Mouse (Mus musculus) liver, embryonic 12.5 days (tissue): ENCODE data around the gene Kcnn4. TPM values are rescaled to one million over a fixed set of nuclear protein-coding genes. Genes with fewer than 3 reads are reported as not detected.

Experiments used
- ATAC-seq: fragments of 200-750 bp; cut with Nextera tagmentation; 2 replicates; pipeline ENCODE4 v1.8.0; 2017; ENCODE audit warnings: moderate number of reproducible peaks, mild to moderate bottlenecking, moderate library complexity
- H3K27ac ChIP-seq: fragments of 300-500 bp; sonication (generic); 2 replicates; pipeline ENCODE4 v1.5.1; 2016; ENCODE audit warnings: mild to moderate bottlenecking
- H3K27me3 ChIP-seq: fragments of 300-500 bp; sonication (generic); replicated peaks from 2 replicates; pipeline ENCODE4 v1.6.1; 2016; ENCODE audit warnings: mild to moderate bottlenecking, moderate library complexity
- H3K36me3 ChIP-seq: fragments of 300-500 bp; sonication (generic); 2 replicates; pipeline ENCODE4 v1.6.1; 2016; ENCODE audit warnings: mild to moderate bottlenecking, moderate library complexity
- H3K4me1 ChIP-seq: fragments of 300-500 bp; sonication (generic); 2 replicates; pipeline ENCODE4 v1.6.1; 2016
- H3K4me2 ChIP-seq: fragments of 300-500 bp; sonication (generic); 2 replicates; pipeline ENCODE4 v1.6.1; 2016; ENCODE audit warnings: mild to moderate bottlenecking, moderate library complexity
- H3K4me3 ChIP-seq: fragments of 300-500 bp; sonication (generic); 2 replicates; pipeline ENCODE4 v1.5.1; 2016; ENCODE audit warnings: mild to moderate bottlenecking, moderate library complexity
- H3K9ac ChIP-seq: fragments of 300-500 bp; sonication (generic); 2 replicates; pipeline ENCODE4 v1.6.1; 2016; ENCODE audit warnings: mild to moderate bottlenecking, moderate library complexity
- H3K9me3 ChIP-seq: fragments of 300-500 bp; sonication (generic); replicated peaks from 2 replicates; pipeline ENCODE4 v1.6.1; 2016; ENCODE audit warnings: mild to moderate bottlenecking, moderate library complexity
- WGBS: fragments of 180-500 bp; shearing (Covaris S2); methylation state at CpG from one replicate; pipeline ENCODE4 v1.1.7; 2016; ENCODE audit not compliant: insufficient replicate concordance; 5-methylcytosine and 5-hydroxymethylcytosine counted together
- polyA plus RNA-seq: library from polyadenylated mRNA; unstranded; fragments of >200 nt; fragmentation: Nextera tagmentation; extraction: Ambion mirVana; gene quantifications from 2 replicates; pipeline ENCODE4 v1.2.1, GENCODE M21; 2016

Kcnn4 gene
- polyA plus RNA-seq, 1 experiment from 2014 or later, result 161 TPM

- H3K27ac ChIP-seq, result peak overlapping the region; percentile 100
- H3K27me3 ChIP-seq, result peaks cover 9% of the 10 kb centered on the region
- no peaks in the 10 kb centered on the region for H3K9me3 ChIP-seq
- H3K4me3 ChIP-seq, result no peak overlapping the region
- WGBS, result 49% methylated on average over 4 of the region's 4 CpGs
- peak overlapping the region; percentile 96; the same call in 1 of the 2 replicates for H3K4me2 ChIP-seq
- H3K4me1 ChIP-seq, result peaks cover 78% of the 10 kb centered on the region
- peaks cover 14% of the 10 kb centered on the region for H3K36me3 ChIP-seq
- ATAC-seq, result no peak
- H3K9ac ChIP-seq, result peak overlapping the region; percentile 100; the same call in 1 of the 2 replicates
These were observed 1.8 kb upstream of the Kcnn4 start for GRCm38 (mm10) chr7:24368226-24368625.

GRCm38 (mm10) chr7:24368946-24369345, 1.1 kb upstream of the Kcnn4 start:
- WGBS, result 82% methylated on average over 7 of the region's 7 CpGs
- Histone ChIP-seq H3K9ac (peak overlapping the region; percentile 100), H3K4me1 (peaks cover 78% of the 10 kb centered on the region), H3K9me3 (no peaks in the 10 kb centered on the region), H3K36me3 (peaks cover 21% of the 10 kb centered on the region), H3K27me3 (peaks cover 3% of the 10 kb centered on the region), H3K4me2 (peak overlapping the region; percentile 96), H3K4me3 (peak overlapping the region; percentile 88; the same call in 1 of the 2 replicates), H3K27ac (peak overlapping the region; percentile 100)
- ATAC-seq, result no peak

GRCm38 (mm10) chr7:24371012-24371808, 1.1 kb downstream of the Kcnn4 start:
- peak overlapping the region; percentile 88 for H3K4me3 ChIP-seq
- peak overlapping the region; percentile 100 for H3K27ac ChIP-seq
- H3K36me3 ChIP-seq, result peaks cover 43% of the 10 kb centered on the region
- H3K9ac ChIP-seq, result peak overlapping the region; percentile 100
- whole genome bisulfite sequencing, result 10% methylated on average over 6 of the region's 7 CpGs
- H3K4me2 ChIP-seq, result peak overlapping the region; percentile 96
- ATAC-seq, result peak; percentile 87
- H3K27me3 ChIP-seq, result no peaks in the 10 kb centered on the region; the same call in 1 of the 2 replicates
- no peaks in the 10 kb centered on the region for H3K9me3 ChIP-seq
- H3K4me1 ChIP-seq, result peaks cover 79% of the 10 kb centered on the region

- ATAC-seq, result no peak
- 24% methylated on average over 3 of the region's 3 CpGs for WGBS
- Histone ChIP-seq H3K27ac (peak overlapping the region; percentile 100), H3K4me3 (peak overlapping the region; percentile 88), H3K27me3 (no peaks in the 10 kb centered on the region; the same call in 1 of the 2 replicates), H3K4me1 (peaks cover 79% of the 10 kb centered on the region), H3K9ac (peak overlapping the region; percentile 100), H3K36me3 (peaks cover 49% of the 10 kb centered on the region), H3K4me2 (peak overlapping the region; percentile 96), H3K9me3 (no peaks in the 10 kb centered on the region)
These were observed 1.7 kb downstream of the Kcnn4 start for GRCm38 (mm10) chr7:24371809-24372145.

GRCm38 (mm10) chr7:24372300-24372699, 2.2 kb downstream of the Kcnn4 start:
- peak; percentile 17; the same call in 1 of the 2 replicates for ATAC-seq
- H3K4me2 ChIP-seq, result peak overlapping the region; percentile 96
- H3K36me3 ChIP-seq, result peaks cover 50% of the 10 kb centered on the region
- H3K27ac ChIP-seq, result peak overlapping the region; percentile 100
- H3K9ac ChIP-seq, result peak overlapping the region; percentile 100
- no peaks in the 10 kb centered on the region for H3K9me3 ChIP-seq
- H3K27me3 ChIP-seq, result peaks cover 1% of the 10 kb centered on the region; the same call in 1 of the 2 replicates
- peaks cover 79% of the 10 kb centered on the region for H3K4me1 ChIP-seq
- peak overlapping the region; percentile 88 for H3K4me3 ChIP-seq
- 19% methylated on average over 8 of the region's 11 CpGs for WGBS

GRCm38 (mm10) chr7:24372786-24373185, 2.7 kb downstream of the Kcnn4 start:
- peaks cover 55% of the 10 kb centered on the region for H3K36me3 ChIP-seq
- peak overlapping the region; percentile 100 for H3K9ac ChIP-seq
- H3K4me1 ChIP-seq, result peaks cover 79% of the 10 kb centered on the region
- peaks cover 4% of the 10 kb centered on the region; the same call in 1 of the 2 replicates for H3K27me3 ChIP-seq
- H3K4me3 ChIP-seq, result peak overlapping the region; percentile 88
- 27% methylated on average over 4 of the region's 4 CpGs for WGBS
- H3K27ac ChIP-seq, result peak overlapping the region; percentile 100
- no peaks in the 10 kb centered on the region for H3K9me3 ChIP-seq
- no peak for ATAC-seq
- peak overlapping the region; percentile 96 for H3K4me2 ChIP-seq

GRCm38 (mm10) chr7:24373538-24374379, 3.7 kb downstream of the Kcnn4 start:
- peak overlapping the region; percentile 88 for H3K4me3 ChIP-seq
- H3K9ac ChIP-seq, result peak overlapping the region; percentile 100
- no peaks in the 10 kb centered on the region for H3K9me3 ChIP-seq
- 23% methylated on average over 19 of the region's 20 CpGs for WGBS
- ATAC-seq, result no peak
- peaks cover 79% of the 10 kb centered on the region for H3K4me1 ChIP-seq
- H3K36me3 ChIP-seq, result peaks cover 65% of the 10 kb centered on the region
- peak overlapping the region; percentile 96 for H3K4me2 ChIP-seq
- peak overlapping the region; percentile 100 for H3K27ac ChIP-seq
- peaks cover 4% of the 10 kb centered on the region; the same call in 1 of the 2 replicates for H3K27me3 ChIP-seq

- ATAC-seq, result no peak
- H3K4me1 ChIP-seq, result peaks cover 94% of the 10 kb centered on the region
- H3K4me3 ChIP-seq, result peak overlapping the region; percentile 62
- 61% methylated on average over 8 of the region's 8 CpGs for WGBS
- peak overlapping the region; percentile 96 for H3K4me2 ChIP-seq
- H3K27me3 ChIP-seq, result 0 out of 2 replicates have a peak, but pooled peaks cover 4% of the 10 kb centered on the region
- H3K9ac ChIP-seq, result peak overlapping the region; percentile 100
- H3K9me3 ChIP-seq, result no peaks in the 10 kb centered on the region
- peaks cover 92% of the 10 kb centered on the region for H3K36me3 ChIP-seq
- H3K27ac ChIP-seq, result peak overlapping the region; percentile 100
These were observed 6.4 kb downstream of the Kcnn4 start for GRCm38 (mm10) chr7:24376456-24376855.

GRCm38 (mm10) chr7:24377091-24377865, 7.2 kb downstream of the Kcnn4 start:
- Histone ChIP-seq H3K4me2 (peak overlapping the region; percentile 96), H3K4me1 (peaks cover 100% of the 10 kb centered on the region), H3K4me3 (peak overlapping the region; percentile 62), H3K9me3 (no peaks in the 10 kb centered on the region), H3K36me3 (peaks cover 95% of the 10 kb centered on the region), H3K9ac (peak overlapping the region; percentile 100), H3K27me3 (0 out of 2 replicates have a peak, but pooled peaks cover 4% of the 10 kb centered on the region), H3K27ac (peak overlapping the region; percentile 100)
- WGBS, result 4% methylated on average over 49 of the region's 49 CpGs
- ATAC-seq, result peak; percentile 97

- Histone ChIP-seq H3K27ac (peak overlapping the region; percentile 100), H3K9me3 (no peaks in the 10 kb centered on the region), H3K27me3 (0 out of 2 replicates have a peak, but pooled peaks cover 4% of the 10 kb centered on the region), H3K4me2 (peak overlapping the region; percentile 96), H3K4me1 (peaks cover 99% of the 10 kb centered on the region), H3K36me3 (peaks cover 96% of the 10 kb centered on the region), H3K4me3 (peak overlapping the region; percentile 62), H3K9ac (peak overlapping the region; percentile 100)
- ATAC-seq, result no peak
- WGBS, result 71% methylated on average over 10 of the region's 10 CpGs
These were observed 8.1 kb downstream of the Kcnn4 start for GRCm38 (mm10) chr7:24378049-24378701.

- Histone ChIP-seq H3K27me3 (0 out of 2 replicates have a peak, but pooled peaks cover 4% of the 10 kb centered on the region), H3K9ac (peak overlapping the region; percentile 64), H3K27ac (peak overlapping the region; percentile 100), H3K9me3 (no peaks in the 10 kb centered on the region), H3K4me2 (peak overlapping the region; percentile 96), H3K36me3 (peaks cover 96% of the 10 kb centered on the region), H3K4me3 (no peak overlapping the region), H3K4me1 (peaks cover 99% of the 10 kb centered on the region)
- ATAC-seq, result no peak
- WGBS, result 59% methylated on average over 7 of the region's 7 CpGs
These were observed 9.9 kb downstream of the Kcnn4 start for GRCm38 (mm10) chr7:24379934-24380333.
